Mouse (Mus musculus) stomach, embryonic 15.5 days (tissue): ENCODE results near the gene Atf5. TPM values are rescaled to one million over a fixed set of nuclear protein-coding genes. Genes with fewer than 3 reads are reported as not detected.
A peak's percentile ranks its signal among the peaks of the same experiment; 100 is the strongest.

ENCODE experiments used
- ATAC-seq: fragments of 200-750 bp; cut with Nextera tagmentation; 2 replicates; pipeline ENCODE4 v1.8.0; 2017; ENCODE audit warnings: low read depth, moderate number of reproducible peaks, moderate TSS enrichment; ENCODE audit not compliant: insufficient read depth, low FRiP score
- H3K27ac ChIP-seq: fragments of 300-500 bp; sonication (generic); 2 replicates; pipeline ENCODE4 v1.5.1; 2015; ENCODE audit warnings: mild to moderate bottlenecking, inconsistent platforms
- H3K27me3 ChIP-seq: fragments of 300-500 bp; sonication (generic); replicated peaks from 2 replicates; pipeline ENCODE4 v1.6.1; 2015; ENCODE audit warnings: inconsistent platforms
- H3K36me3 ChIP-seq: fragments of 300-500 bp; sonication (generic); 2 replicates; pipeline ENCODE4 v1.6.1; 2015; ENCODE audit warnings: inconsistent platforms
- H3K4me1 ChIP-seq: fragments of 300-500 bp; sonication (generic); 2 replicates; pipeline ENCODE4 v1.6.1; 2015; ENCODE audit warnings: inconsistent platforms
- H3K4me2 ChIP-seq: fragments of 300-500 bp; sonication (generic); 2 replicates; pipeline ENCODE4 v1.6.1; 2015; ENCODE audit warnings: mild to moderate bottlenecking, inconsistent platforms
- H3K4me3 ChIP-seq: fragments of 300-500 bp; sonication (generic); replicated peaks from 2 replicates; pipeline ENCODE4 v1.5.1; 2015; ENCODE audit warnings: inconsistent platforms
- H3K9ac ChIP-seq: fragments of 300-500 bp; sonication (generic); 2 replicates; pipeline ENCODE4 v1.6.1; 2015; ENCODE audit warnings: inconsistent platforms
- H3K9me3 ChIP-seq: fragments of 300-500 bp; sonication (generic); 2 replicates; pipeline ENCODE4 v1.6.1; 2016; ENCODE audit warnings: inconsistent platforms
- WGBS: fragments of 180-500 bp; shearing (Covaris S2); methylation state at CpG from one replicate; pipeline ENCODE4 v1.1.7; 2015; 5-methylcytosine and 5-hydroxymethylcytosine counted together
- polyA plus RNA-seq: library from polyadenylated mRNA; unstranded; fragments of >200 nt; fragmentation: Nextera tagmentation; extraction: Ambion mirVana; gene quantifications from 2 replicates; pipeline ENCODE4 v1.2.1, GENCODE M21; 2015

Gene Atf5
- polyA plus RNA-seq, 1 experiment from 2014 or later: 6.4 TPM

DNA sequence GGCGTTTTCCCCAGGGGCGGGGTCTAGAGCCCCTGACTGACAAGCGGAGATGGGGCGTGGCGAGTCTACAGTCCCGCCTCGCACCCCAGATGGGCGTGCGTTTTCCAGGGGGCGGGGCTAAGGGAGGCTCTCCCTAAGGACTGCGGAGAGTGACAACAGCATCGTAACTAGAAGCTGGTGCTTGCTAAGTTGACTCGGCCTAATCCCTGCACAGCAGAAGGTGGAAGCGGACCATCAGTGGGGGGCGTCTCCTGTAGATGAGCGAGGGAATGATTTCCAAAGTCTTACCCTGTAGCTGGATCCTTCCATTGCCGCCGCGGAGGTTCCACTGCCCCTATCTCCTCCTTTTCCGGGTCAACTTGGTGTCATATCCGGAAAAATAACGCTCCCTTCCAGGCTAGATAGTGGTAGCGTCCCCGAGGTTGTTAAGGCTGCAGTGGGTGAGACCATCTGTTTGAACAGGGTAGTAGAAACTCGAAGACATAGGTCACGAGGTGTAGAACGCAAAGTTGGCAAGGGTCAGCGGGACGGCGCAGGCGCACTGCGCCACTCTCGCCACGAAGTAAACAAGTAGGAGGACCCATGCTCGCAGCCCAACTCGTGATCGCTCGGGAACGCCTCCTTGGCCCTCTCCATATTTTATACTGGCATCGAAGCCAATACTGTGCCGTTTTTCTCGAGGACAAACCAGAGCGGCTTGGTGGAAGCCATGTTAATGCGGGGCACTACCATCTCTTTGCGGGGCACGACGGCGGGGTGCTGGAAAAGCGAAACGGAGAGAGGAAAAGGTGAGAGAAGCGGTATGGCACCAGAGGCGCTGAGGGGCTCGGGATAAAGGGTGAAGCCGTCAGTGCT lies 32.3 kb upstream of the Atf5 start, which contains the start of the genes Akt1s1 and Tbc1d17:
Akt1s1 (plus strand) TSS at position 431 of the 855 bp plus-strand sequence.
Tbc1d17 (minus strand) TSS at position 519 of the 855 bp plus-strand sequence.
- Histone ChIP-seq H3K36me3 (peaks cover 35% of the 10 kb centered on the region), H3K27ac (peak within 1 kb of the TSS; percentile 99), H3K27me3 (no peaks in the 10 kb centered on the region), H3K9ac (peak within 1 kb of the TSS; percentile 64), H3K4me1 (peaks cover 39% of the 10 kb centered on the region), H3K9me3 (no peaks in the 10 kb centered on the region), H3K4me3 (peak within 1 kb of the TSS; percentile 69), H3K4me2 (peak within 1 kb of the TSS; percentile 68)
- WGBS: under 1% methylated on average over 54 of the region's 54 CpGs
- ATAC-seq: peak; percentile 82

DNA sequence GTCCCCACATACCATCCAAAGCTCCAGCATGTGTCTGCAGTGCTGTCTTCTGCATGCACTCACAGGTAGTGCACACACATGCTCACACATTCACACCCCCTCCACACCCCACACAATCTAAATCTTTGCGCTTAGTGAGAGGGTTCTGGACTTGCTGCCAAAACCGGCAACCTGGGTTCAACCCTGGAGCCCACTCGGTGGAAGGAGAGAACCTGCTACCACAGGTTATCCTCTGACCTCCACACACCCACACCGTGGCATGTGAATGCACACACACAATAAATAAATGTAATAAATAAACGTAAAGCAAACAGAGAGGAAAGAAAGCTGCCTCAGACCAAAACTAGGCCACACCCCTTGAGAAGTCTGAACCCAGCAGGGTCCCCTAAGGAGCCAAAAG lies 31.3 kb upstream of the Atf5 start:
- H3K4me3 ChIP-seq: peak overlapping the region; percentile 69
- H3K9me3 ChIP-seq: no peaks in the 10 kb centered on the region
- ATAC-seq: no peak
- H3K36me3 ChIP-seq: peaks cover 44% of the 10 kb centered on the region
- H3K4me2 ChIP-seq: peak overlapping the region; percentile 68
- H3K4me1 ChIP-seq: peaks cover 29% of the 10 kb centered on the region
- no peaks in the 10 kb centered on the region for H3K27me3 ChIP-seq
- no peak overlapping the region for H3K27ac ChIP-seq
- peak overlapping the region; percentile 1; the same call in 1 of the 2 replicates for H3K9ac ChIP-seq
- WGBS: 57% methylated on average over 5 of the region's 5 CpGs

DNA sequence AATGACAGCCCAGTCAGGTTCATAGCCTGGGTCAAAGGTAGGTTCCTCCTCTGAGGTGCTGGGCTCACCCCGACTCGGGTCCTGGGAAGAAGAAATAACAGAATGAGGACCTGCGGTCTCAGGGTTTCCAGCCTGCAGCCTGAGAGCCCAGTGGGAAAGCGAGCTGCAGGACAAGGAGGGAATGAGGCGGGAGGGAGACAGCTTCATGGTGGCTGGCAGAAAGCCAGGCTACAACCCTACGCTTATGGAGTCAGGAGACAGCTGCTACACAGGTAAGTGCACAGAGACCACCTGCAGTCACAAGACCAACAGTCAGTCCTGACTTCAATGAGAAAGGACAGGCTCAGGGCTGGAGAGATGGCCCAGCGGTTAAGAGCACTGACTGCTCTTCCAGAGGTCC lies 30.3 kb upstream of the Atf5 start:
- no peak for ATAC-seq
- Histone ChIP-seq H3K27me3 (0 out of 2 replicates have a peak, but pooled peaks cover under 1% of the 10 kb centered on the region), H3K4me3 (no peak overlapping the region), H3K36me3 (peaks cover 47% of the 10 kb centered on the region), H3K9ac (no peak overlapping the region), H3K27ac (no peak overlapping the region), H3K4me1 (peaks cover 23% of the 10 kb centered on the region), H3K9me3 (no peaks in the 10 kb centered on the region), H3K4me2 (no peak overlapping the region)
- WGBS: 94% methylated on average over 7 of the region's 7 CpGs

DNA sequence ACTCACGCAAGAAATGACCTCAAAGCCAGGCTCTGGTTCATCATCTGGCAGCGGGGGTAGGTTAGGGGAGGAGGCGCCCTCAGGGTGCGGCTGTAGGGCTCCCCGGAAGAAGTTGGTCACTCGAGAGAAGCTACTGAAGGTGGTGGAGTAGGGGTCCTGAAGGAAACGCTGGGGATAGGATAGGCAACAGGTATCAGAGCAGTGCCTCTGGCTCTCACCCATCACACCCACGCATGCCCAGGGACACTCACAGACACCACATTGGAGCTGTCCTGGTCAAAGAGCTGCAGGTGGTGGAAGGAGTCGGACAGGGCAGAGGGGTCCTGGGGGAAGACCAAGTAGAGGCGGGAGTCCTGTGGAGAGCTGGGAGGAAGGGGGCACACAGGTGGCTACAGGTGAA lies 28.5 kb upstream of the Atf5 start:
- no peak for ATAC-seq
- no peak overlapping the region for H3K27ac ChIP-seq
- 93% methylated on average over 10 of the region's 10 CpGs for WGBS
- H3K36me3 ChIP-seq: peaks cover 51% of the 10 kb centered on the region
- no peak overlapping the region for H3K4me2 ChIP-seq
- peaks cover 10% of the 10 kb centered on the region for H3K27me3 ChIP-seq
- H3K4me1 ChIP-seq: peaks cover 12% of the 10 kb centered on the region
- no peak overlapping the region for H3K9ac ChIP-seq
- no peaks in the 10 kb centered on the region for H3K9me3 ChIP-seq
- no peak overlapping the region for H3K4me3 ChIP-seq

DNA sequence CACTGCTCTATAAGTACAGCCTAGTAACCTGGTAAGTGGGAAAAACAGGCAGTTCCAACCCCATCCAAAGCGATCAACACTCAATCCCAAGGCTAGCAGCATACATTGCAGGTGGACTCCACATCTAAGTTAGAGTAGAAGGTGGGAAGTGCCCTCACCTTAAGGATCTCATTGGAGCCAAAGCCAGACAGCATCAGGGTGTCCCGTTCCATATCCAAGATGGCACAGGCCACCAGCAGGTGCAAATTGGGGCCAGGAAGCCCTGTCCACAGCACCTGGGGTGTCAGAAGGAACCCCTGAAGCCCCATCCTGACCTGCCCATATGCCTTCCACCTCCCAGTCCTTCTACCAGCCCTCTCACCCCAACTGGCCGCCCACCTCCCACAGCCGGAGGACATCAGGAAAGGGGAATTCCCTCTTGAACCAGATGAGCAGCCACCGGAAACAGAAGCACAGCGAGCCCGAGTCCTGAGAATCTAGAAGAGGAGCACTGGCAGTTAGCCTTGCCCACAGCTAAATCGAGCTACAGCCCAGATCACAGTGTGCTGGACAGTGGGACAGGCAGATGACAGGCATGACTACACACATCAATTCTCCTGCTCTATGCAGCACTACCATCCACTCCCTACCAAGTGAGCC lies 25.5 kb upstream of the Atf5 start:
- peaks cover 10% of the 10 kb centered on the region for H3K27me3 ChIP-seq
- H3K4me3 ChIP-seq: no peak overlapping the region
- no peak overlapping the region for H3K9ac ChIP-seq
- H3K9me3 ChIP-seq: no peaks in the 10 kb centered on the region
- peaks cover 15% of the 10 kb centered on the region for H3K4me1 ChIP-seq
- peaks cover 51% of the 10 kb centered on the region for H3K36me3 ChIP-seq
- ATAC-seq: no peak
- no peak overlapping the region for H3K27ac ChIP-seq
- no peak overlapping the region for H3K4me2 ChIP-seq
- 83% methylated on average over 8 of the region's 8 CpGs for WGBS

DNA sequence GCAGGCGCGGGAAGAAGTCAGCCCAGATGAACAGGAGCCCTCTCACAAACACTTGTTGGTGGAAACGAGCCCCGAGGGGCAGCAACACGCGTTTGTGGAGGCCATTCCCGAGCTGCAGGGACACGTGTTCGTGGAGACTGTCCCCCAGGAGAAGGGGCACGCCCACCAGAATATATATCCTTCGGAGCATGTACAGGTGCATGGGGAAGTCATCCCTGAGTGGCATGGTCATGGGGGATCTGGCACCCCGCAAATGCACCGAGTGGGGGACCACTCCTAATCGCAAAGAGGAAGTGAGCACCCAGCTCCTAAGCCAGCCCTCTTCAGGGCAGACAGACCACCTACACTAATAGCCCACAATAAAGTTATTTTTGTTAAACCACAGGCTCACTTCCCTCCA lies 24.0 kb upstream of the Atf5 start:
- no peaks in the 10 kb centered on the region for H3K9me3 ChIP-seq
- H3K4me1 ChIP-seq: peaks cover 15% of the 10 kb centered on the region
- 57% methylated on average over 14 of the region's 14 CpGs for WGBS
- H3K4me2 ChIP-seq: peak overlapping the region; percentile 78
- H3K36me3 ChIP-seq: peaks cover 40% of the 10 kb centered on the region
- H3K27ac ChIP-seq: no peak overlapping the region
- ATAC-seq: no peak
- H3K4me3 ChIP-seq: peak overlapping the region; percentile 31; the same call in 1 of the 2 replicates
- H3K9ac ChIP-seq: no peak overlapping the region
- H3K27me3 ChIP-seq: peaks cover 10% of the 10 kb centered on the region

DNA sequence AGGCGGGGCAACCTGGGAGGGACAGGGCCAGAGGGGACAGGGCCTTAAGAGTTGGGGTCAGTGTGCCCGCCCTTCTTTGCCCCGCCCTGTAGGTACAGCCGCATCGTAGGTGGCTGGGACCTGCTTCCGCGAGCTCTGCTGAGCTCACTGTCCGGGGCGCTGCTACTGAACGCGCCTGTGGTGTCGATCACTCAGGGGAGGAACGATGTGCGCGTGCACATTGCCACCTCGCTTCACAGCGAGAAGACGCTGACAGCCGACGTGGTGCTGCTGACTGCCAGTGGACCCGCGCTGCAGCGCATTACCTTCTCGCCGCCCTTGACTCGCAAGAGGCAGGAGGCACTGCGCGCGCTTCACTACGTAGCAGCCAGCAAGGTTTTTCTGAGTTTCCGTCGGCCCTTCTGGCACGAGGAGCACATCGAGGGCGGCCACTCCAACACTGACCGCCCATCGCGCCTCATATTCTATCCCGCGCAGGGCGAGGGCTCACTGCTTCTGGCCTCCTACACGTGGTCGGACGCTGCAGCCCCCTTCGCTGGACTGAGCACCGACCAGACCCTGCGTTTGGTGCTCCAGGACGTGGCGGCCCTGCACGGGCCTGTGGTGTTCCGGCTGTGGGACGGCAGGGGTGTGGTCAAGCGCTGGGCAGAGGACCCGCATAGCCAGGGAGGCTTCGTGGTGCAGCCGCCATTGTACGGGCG lies 23.2 kb upstream of the Atf5 start:
- 3% methylated on average over 58 of the region's 58 CpGs for WGBS
- H3K36me3 ChIP-seq: peaks cover 32% of the 10 kb centered on the region
- H3K4me1 ChIP-seq: peaks cover 15% of the 10 kb centered on the region
- no peaks in the 10 kb centered on the region for H3K9me3 ChIP-seq
- H3K4me2 ChIP-seq: peak overlapping the region; percentile 78
- peaks cover 10% of the 10 kb centered on the region for H3K27me3 ChIP-seq
- peak overlapping the region; percentile 31 for H3K4me3 ChIP-seq
- ATAC-seq: peak; percentile 13; the same call in 1 of the 2 replicates
- peak overlapping the region; percentile 32; the same call in 1 of the 2 replicates for H3K9ac ChIP-seq
- no peak overlapping the region for H3K27ac ChIP-seq

DNA sequence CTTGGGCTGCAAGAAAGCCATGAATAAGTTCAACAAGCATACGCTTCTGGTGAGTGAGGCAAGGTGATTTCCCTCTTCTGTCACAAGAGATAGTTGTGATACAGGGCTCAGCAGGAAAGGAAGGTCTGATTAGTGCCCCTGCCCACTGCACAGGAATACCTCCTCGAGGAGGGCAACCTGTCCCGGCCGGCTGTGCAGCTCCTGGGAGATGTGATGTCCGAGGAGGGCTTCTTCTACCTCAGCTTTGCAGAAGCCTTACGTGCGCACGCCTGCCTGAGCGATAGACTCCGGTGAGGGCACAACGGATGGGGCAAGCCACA lies 22.7 kb upstream of the Atf5 start:
- WGBS: 27% methylated on average over 11 of the region's 11 CpGs
- Histone ChIP-seq H3K4me2 (peak overlapping the region; percentile 78), H3K27me3 (peaks cover 10% of the 10 kb centered on the region), H3K9me3 (no peaks in the 10 kb centered on the region), H3K4me1 (peaks cover 15% of the 10 kb centered on the region), H3K36me3 (peaks cover 27% of the 10 kb centered on the region), H3K9ac (peak overlapping the region; percentile 32; the same call in 1 of the 2 replicates), H3K4me3 (peak overlapping the region; percentile 31), H3K27ac (no peak overlapping the region)
- ATAC-seq: no peak

DNA sequence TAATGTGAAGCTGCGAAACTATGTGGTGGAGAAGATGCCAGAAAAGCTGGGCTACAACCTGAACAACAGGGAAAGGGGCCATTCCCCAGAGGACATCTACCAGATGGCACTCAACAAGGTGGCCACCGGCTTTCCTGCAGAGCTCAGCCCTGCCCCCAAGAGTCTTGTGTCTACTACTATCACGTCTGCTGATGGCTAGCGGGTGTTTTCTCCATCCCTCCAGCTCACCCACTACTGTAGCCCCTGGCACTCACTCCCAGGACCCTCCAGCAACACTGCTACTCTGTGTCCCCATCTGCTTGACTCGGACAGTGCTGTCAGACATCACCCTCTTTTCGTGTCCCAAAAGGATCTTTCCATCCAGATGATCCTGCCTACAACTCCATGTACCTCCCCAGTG lies 21.6 kb upstream of the Atf5 start:
- Histone ChIP-seq H3K9ac (no peak overlapping the region), H3K4me2 (no peak overlapping the region), H3K27me3 (peaks cover 10% of the 10 kb centered on the region), H3K9me3 (no peaks in the 10 kb centered on the region), H3K4me1 (peaks cover 17% of the 10 kb centered on the region), H3K27ac (no peak overlapping the region), H3K4me3 (no peak overlapping the region), H3K36me3 (peaks cover 16% of the 10 kb centered on the region)
- no peak for ATAC-seq
- 84% methylated on average over 6 of the region's 6 CpGs for WGBS

DNA sequence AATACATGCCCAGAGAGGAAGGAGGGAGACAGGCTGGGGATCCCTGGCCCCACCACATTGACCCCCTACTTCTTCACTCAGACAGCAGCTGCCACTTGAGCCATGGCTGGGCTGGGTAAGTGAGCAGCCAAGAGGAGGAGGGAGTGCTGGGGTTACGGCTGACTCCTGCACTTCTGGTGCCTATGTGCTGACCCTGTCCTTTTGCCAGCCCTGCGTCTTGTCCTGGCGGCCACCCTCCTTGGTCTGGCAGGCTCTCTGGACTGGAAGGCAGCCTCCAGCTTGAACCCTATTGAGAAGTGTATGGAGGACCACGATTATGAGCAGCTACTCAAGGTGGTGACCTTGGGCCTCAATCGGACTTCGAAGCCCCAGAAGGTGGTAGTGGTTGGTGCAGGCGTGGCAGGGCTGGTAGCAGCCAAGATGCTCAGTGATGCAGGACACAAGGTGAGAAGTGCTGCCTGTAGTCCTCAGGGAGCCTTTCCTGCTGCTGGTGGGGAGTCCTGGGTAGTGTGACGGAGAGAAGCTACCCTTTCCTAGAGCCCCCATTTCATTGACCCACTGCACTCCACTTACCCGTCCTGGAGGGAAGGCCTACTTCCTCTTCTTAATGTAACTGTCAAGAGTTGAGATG lies 20.1 kb upstream of the Atf5 start:
- Histone ChIP-seq H3K9ac (no peak overlapping the region), H3K4me1 (peaks cover 21% of the 10 kb centered on the region), H3K4me3 (no peak overlapping the region), H3K27ac (no peak overlapping the region), H3K27me3 (peaks cover 7% of the 10 kb centered on the region), H3K4me2 (no peak overlapping the region), H3K9me3 (no peaks in the 10 kb centered on the region), H3K36me3 (peaks cover 13% of the 10 kb centered on the region; the same call in 1 of the 2 replicates)
- ATAC-seq: no peak
- 81% methylated on average over 9 of the region's 9 CpGs for WGBS

DNA sequence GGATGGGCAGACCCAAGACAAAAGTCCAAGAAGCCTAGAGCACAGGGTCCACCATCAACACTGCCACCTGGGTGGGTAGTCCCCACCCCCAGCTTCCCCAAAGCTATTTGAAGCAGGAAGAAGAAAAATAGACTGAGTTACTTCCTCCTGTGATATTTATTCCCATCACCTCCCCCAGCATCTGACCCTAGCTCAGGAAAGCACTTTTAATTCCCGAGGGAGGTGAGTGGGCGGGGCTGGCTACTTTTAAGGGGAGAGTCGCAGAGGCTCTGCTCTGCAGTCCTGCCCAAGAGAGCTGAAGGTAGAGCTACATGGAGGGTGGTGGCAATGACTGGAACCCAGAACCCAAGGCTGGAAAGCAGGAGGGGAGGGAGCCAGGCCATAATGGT lies 19.6 kb upstream of the Atf5 start:
- 39% methylated on average over 3 of the region's 3 CpGs for WGBS
- H3K9ac ChIP-seq: no peak overlapping the region

More for the DNA sequence above, 19.6 kb upstream of the Atf5 start:
- ATAC-seq: no peak
- Histone ChIP-seq H3K27me3 (peaks cover 4% of the 10 kb centered on the region), H3K36me3 (peaks cover 18% of the 10 kb centered on the region), H3K9me3 (no peaks in the 10 kb centered on the region), H3K4me2 (no peak overlapping the region), H3K4me3 (no peak overlapping the region), H3K27ac (no peak overlapping the region), H3K4me1 (peaks cover 21% of the 10 kb centered on the region)
